Mouse (Mus musculus) kidney, postnatal 0 days (tissue): Measurements from ENCODE around the gene Gigyf1. TPM values are rescaled to one million over a fixed set of nuclear protein-coding genes. Genes with fewer than 3 reads are reported as not detected.

Experiments
- ATAC-seq: fragments of 200-750 bp; cut with Nextera tagmentation; replicated peaks from 2 replicates; pipeline ENCODE4 v1.8.0; 2017; ENCODE audit warnings: low read depth, moderate number of reproducible peaks, moderate TSS enrichment, moderate library complexity; ENCODE audit not compliant: low FRiP score
- DNase-seq: peaks from one replicate; pipeline ENCODE4 v3.0.0-alpha.2; 2016; ENCODE audit warnings: low spot score
- H3K27ac ChIP-seq: fragments of 300-500 bp; sonication (generic); 2 replicates; pipeline ENCODE4 v1.5.1; 2014; ENCODE audit warnings: mild to moderate bottlenecking
- H3K27me3 ChIP-seq: fragments of 300-500 bp; sonication (generic); 2 replicates; pipeline ENCODE4 v1.6.1; 2014; ENCODE audit warnings: low read length, mixed read lengths; ENCODE audit not compliant: insufficient read depth
- H3K36me3 ChIP-seq: fragments of 300-500 bp; sonication (generic); 2 replicates; pipeline ENCODE4 v1.6.1; 2014; ENCODE audit warnings: low read length, mixed read lengths; ENCODE audit not compliant: insufficient read depth
- H3K4me1 ChIP-seq: fragments of 300-500 bp; sonication (generic); replicated peaks from 2 replicates; pipeline ENCODE4 v1.6.1; 2014; ENCODE audit warnings: antibody characterized with exemption, low read length, mixed read lengths; ENCODE audit not compliant: insufficient read depth
- H3K4me2 ChIP-seq: fragments of 300-500 bp; sonication (generic); 2 replicates; pipeline ENCODE4 v1.6.1; 2014; ENCODE audit warnings: mild to moderate bottlenecking, low read length, moderate library complexity, mixed read lengths
- H3K4me3 ChIP-seq: fragments of 300-500 bp; sonication (generic); replicated peaks from 2 replicates; pipeline ENCODE4 v1.5.1; 2014; ENCODE audit warnings: low read depth, low read length
- H3K9ac ChIP-seq: fragments of 300-500 bp; sonication (generic); 2 replicates; pipeline ENCODE4 v1.6.1; 2014; ENCODE audit warnings: low read depth, low read length
- H3K9me3 ChIP-seq: fragments of 300-500 bp; sonication (generic); replicated peaks from 2 replicates; pipeline ENCODE4 v1.6.1; 2016; ENCODE audit warnings: low read length, inconsistent platforms, mixed read lengths
- CTCF ChIP-seq: IDR thresholded peaks from 2 replicates; pipeline ENCODE4 v1.5.1; 2016; ENCODE audit warnings: antibody characterized with exemption, low read depth, mild to moderate bottlenecking, moderate library complexity
- WGBS: fragments of 180-500 bp; shearing (Covaris S2); extraction: QIAGEN DNeasy Blood & Tissue Kit; methylation state at CpG from one replicate; pipeline ENCODE4 v1.1.7; 2014; 5-methylcytosine and 5-hydroxymethylcytosine counted together
- microRNA-seq: library from miRNA; unstranded; fragments of <30 nt; microRNA quantifications from one replicate; pipeline ENCODE4, GENCODE M21; 2016
- polyA plus RNA-seq: library from polyadenylated mRNA; unstranded; fragments of >200 nt; fragmentation: Nextera tagmentation; extraction: Ambion mirVana; gene quantifications from 2 replicates; pipeline ENCODE4 v1.2.1, GENCODE M21; 2015

The Gigyf1 gene
- polyA plus RNA-seq, 1 experiment from 2014 or later = 9.3 TPM

DNA sequence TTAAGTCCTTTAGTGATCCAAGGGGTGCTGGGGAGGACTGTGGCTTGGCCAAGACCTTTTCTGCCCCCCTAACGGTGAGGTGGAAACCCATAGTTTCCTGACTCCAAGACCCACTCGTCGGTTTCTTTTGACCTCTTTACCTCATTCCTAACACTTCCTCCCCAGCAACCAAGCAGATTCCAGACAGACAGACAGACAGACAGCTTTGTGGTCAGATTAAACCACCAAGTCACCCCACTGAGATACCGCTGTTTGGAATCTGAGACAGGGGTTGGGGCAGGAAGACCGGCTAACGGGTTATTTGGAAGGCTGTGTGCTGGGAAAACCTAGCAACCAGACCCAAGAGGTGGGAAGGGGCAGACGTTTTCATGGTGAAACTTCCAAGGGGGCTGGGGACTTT lies 51.8 kb downstream of the Gigyf1 start:
- 42% methylated on average over 7 of the region's 7 CpGs for WGBS
- TF ChIP-seq CTCF = no peak
- H3K27ac ChIP-seq = no peak overlapping the region
- no peak for DNase-seq
- no peak overlapping the region for H3K4me2 ChIP-seq
- H3K4me3 ChIP-seq = no peak overlapping the region
- no peaks in the 10 kb centered on the region for H3K27me3 ChIP-seq
- H3K4me1 ChIP-seq = peaks cover 5% of the 10 kb centered on the region; the same call in 1 of the 2 replicates
- no peak overlapping the region for H3K9ac ChIP-seq
- H3K9me3 ChIP-seq = no peaks in the 10 kb centered on the region
- ATAC-seq = no peak
- H3K36me3 ChIP-seq = no peaks in the 10 kb centered on the region

DNA sequence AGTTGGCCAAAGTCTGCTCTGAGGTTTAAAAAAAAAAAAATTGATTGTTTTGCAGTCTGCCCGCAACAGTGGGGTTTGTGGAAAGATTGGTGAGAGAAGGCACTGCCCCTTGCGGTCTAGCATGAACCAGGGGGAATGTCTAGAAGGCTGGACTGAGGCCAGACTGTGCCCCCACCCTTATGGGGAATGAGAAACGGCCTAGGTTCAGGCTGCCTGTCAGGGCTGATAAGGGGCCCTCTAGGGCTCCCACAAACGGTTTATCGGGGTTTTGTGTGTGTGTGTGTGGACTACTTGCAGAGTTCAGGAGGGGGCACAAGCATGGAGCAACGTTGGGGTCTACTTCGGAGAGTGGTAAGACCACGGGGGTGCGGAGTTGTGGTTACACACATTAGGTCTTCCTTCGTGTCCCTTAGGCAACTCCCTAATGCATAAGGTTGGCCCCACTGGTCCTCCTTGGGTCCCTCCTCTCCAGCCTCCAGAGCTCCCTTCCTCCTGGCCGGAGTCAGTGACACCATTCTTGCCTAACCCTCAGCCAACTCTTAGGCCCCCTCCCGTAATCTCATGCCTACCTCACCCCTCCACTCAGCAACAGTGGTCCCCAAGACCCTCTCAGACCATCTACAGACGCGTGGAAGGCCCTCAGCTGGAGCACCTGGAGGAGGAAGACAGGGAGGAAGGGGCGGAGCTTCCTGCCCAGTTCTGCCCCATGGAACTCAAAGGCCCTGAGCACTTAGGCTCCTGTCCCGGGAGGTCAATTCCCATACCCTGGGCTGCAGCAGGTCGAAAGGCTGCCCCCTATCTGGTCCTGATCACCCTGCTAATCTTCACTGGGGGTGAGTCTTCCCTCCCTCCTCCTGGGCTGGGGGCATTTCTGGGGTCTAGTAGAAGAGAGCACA lies 52.6 kb downstream of the Gigyf1 start:
- DNase-seq = no peak
- no peak for ATAC-seq
- Histone ChIP-seq H3K36me3 (no peaks in the 10 kb centered on the region), H3K4me1 (peaks cover 5% of the 10 kb centered on the region; the same call in 1 of the 2 replicates), H3K9me3 (no peaks in the 10 kb centered on the region), H3K4me3 (no peak overlapping the region), H3K27ac (no peak overlapping the region), H3K4me2 (no peak overlapping the region), H3K27me3 (no peaks in the 10 kb centered on the region), H3K9ac (no peak overlapping the region)
- no peak for TF ChIP-seq CTCF
- WGBS = 80% methylated on average over 17 of the region's 17 CpGs

DNA sequence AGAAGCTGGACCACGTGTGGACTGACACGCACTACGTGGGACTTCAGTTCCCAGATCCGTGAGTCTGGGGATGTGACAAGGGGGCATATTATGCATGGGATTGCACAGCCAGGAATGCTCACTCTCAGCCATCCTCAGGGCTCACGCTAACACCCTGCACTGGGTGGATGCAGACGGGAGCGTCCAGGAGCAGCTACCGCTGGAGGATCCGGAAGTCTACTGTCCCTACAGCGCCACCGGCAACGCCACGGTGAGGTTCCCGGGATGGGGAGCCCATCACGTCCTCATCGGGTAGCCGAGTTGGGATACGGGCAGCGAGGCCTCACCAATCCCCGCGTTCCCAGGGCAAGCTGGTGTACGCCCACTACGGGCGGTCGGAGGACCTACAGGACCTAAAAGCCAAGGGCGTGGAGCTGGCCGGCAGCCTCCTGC lies 56.1 kb downstream of the Gigyf1 start:
- H3K9ac ChIP-seq = no peak overlapping the region
- H3K4me1 ChIP-seq = peaks cover 5% of the 10 kb centered on the region; the same call in 1 of the 2 replicates
- ATAC-seq (no peak; the same call in 1 of the 2 replicates), DNase-seq (peak; percentile 18)
- peak; percentile 48 for TF ChIP-seq CTCF
- no peaks in the 10 kb centered on the region for H3K27me3 ChIP-seq
- 4% methylated on average over 27 of the region's 27 CpGs for WGBS
- H3K4me3 ChIP-seq = 0 out of 2 replicates have a peak overlapping the region, but pooled peaks have one; percentile 13
- H3K9me3 ChIP-seq = no peaks in the 10 kb centered on the region
- H3K4me2 ChIP-seq = peak overlapping the region; percentile 49
- H3K27ac ChIP-seq = no peak overlapping the region
- no peaks in the 10 kb centered on the region for H3K36me3 ChIP-seq

Small RNAs within 50 kb of the gene (microRNA-seq; reads per million reads assigned to microRNA genes)
- not detected for gene Mir6418

Other genes with a start within 250 kb of the Gigyf1 start
- gene Ache, start 231.0 kb upstream of the Gigyf1 start, polyA plus RNA-seq = 6.5 and 7.4 TPM in 2 replicates
- 11.4 and 12.8 TPM in 2 replicates for gene Ufsp1, start 223.9 kb upstream of the Gigyf1 start, polyA plus RNA-seq
- gene Srrt, start 210.9 kb upstream of the Gigyf1 start, polyA plus RNA-seq = 68.0 and 77.7 TPM in 2 replicates
- 74.8 and 75.6 TPM in 2 replicates for gene Trip6, start 204.1 kb upstream of the Gigyf1 start, polyA plus RNA-seq
- 11.8 and 12.0 TPM in 2 replicates for gene Slc12a9, start 185.0 kb upstream of the Gigyf1 start, polyA plus RNA-seq
- gene Ephb4, start 168.4 kb upstream of the Gigyf1 start, polyA plus RNA-seq = 38.1 and 40.5 TPM in 2 replicates
- gene Zan, start 41.5 kb upstream of the Gigyf1 start, polyA plus RNA-seq = 0.16 and 0.23 TPM in 2 replicates
- gene Pop7, start 16.0 kb upstream of the Gigyf1 start, polyA plus RNA-seq = 55.1 and 55.6 TPM in 2 replicates
- gene Epo, start 14.7 kb downstream of the Gigyf1 start, polyA plus RNA-seq = 0.20 TPM in 1 of 2 replicates, not detected in the other
- 463 and 480 TPM in 2 replicates for gene Gnb2, start 15.0 kb downstream of the Gigyf1 start, polyA plus RNA-seq
- gene Actl6b, start 35.0 kb downstream of the Gigyf1 start, polyA plus RNA-seq = not detected in 2 replicates
- 0.13 TPM in 2 replicates for gene Tfr2, start 51.3 kb downstream of the Gigyf1 start, polyA plus RNA-seq
- 37.8 and 39.3 TPM in 2 replicates for gene Mospd3, start 82.5 kb downstream of the Gigyf1 start, polyA plus RNA-seq
- gene Pcolce, start 95.2 kb downstream of the Gigyf1 start, polyA plus RNA-seq = 120 and 136 TPM in 2 replicates
- gene Fbxo24, start 110.5 kb downstream of the Gigyf1 start, polyA plus RNA-seq = 0.14 and 0.17 TPM in 2 replicates
- 42.6 and 42.9 TPM in 2 replicates for gene Lrch4, start 110.6 kb downstream of the Gigyf1 start, polyA plus RNA-seq
- gene Gm20605, start 110.6 kb downstream of the Gigyf1 start, polyA plus RNA-seq = 5.3 and 6.2 TPM in 2 replicates
- gene Sap25, start 122.8 kb downstream of the Gigyf1 start, polyA plus RNA-seq = 5.3 and 5.4 TPM in 2 replicates
- gene Irs3, start 127.2 kb downstream of the Gigyf1 start, polyA plus RNA-seq = 1.3 and 1.4 TPM in 2 replicates
- gene Agfg2, start 166.2 kb downstream of the Gigyf1 start, polyA plus RNA-seq = 20.8 and 21.2 TPM in 2 replicates
- gene Nyap1, start 223.1 kb downstream of the Gigyf1 start, polyA plus RNA-seq = 1.2 and 1.6 TPM in 2 replicates
- gene Tsc22d4, start 227.2 kb downstream of the Gigyf1 start, polyA plus RNA-seq = 107 and 110 TPM in 2 replicates